Comparison of ENCODE assay signal across 25 mouse cellular contexts in the genomic region with DNA sequence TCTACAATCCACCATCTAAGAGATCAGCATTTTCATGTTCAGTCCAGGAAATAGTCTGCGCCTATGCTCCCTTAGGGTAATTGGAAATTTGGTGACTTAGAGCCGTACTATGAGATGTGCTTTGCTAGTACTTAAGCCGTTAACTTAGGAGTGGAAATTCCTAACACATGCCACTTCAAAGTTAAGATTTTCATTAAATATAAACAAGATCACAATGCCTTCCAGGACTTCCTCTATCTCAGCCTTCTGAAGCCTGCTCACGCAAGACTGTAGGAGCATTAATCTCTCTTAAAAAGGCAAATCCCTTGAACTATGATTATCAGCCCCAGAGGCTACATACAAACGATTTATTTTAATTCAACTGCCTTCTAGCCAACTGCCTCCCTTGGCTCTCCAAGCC.
DNase-seq lines count a peak whose midpoint lies in the region; ATAC-seq lines count a peak whose summit lies in the region.
"Had no signal": no experiment of that assay in that cellular context is flagged by ENCODE, and none has a peak within 500 bp of the region (broad histone marks: within the 10 kb centered on the region; RNA-seq: fewer than 3 reads in every experiment).

No protein-coding gene starts in this region.

- no peak overlapping the region for H3K9ac ChIP-seq in midbrain, embryonic 11.5 days (ENCODE audit: low read length)
- no peak overlapping the region for H3K9ac ChIP-seq in midbrain, embryonic 13.5 days (replicated peaks)
- no peak overlapping the region for H3K9ac ChIP-seq in midbrain, embryonic 16.5 days (ENCODE audit: low read depth, low read length)
- H3K9ac ChIP-seq: embryonic facial prominence, embryonic 15.5 days; forebrain, postnatal 0 days; heart, embryonic 13.5 days; hindbrain, embryonic 14.5 days had no signal

- H3K27ac ChIP-seq in midbrain, embryonic 11.5 days (ENCODE audit: low read depth, low read length) = no peak overlapping the region
- H3K27ac ChIP-seq in midbrain, embryonic 10.5 days (replicated peaks) = no peak overlapping the region
- no peak overlapping the region for H3K27ac ChIP-seq in midbrain, embryonic 13.5 days
- H3K27ac ChIP-seq in midbrain, embryonic 16.5 days (ENCODE audit: low read length) = no peak overlapping the region
- H3K27ac ChIP-seq: embryonic facial prominence, embryonic 15.5 days; gastrocnemius, adult 2 months; heart, embryonic 13.5 days; hindbrain, embryonic 14.5 days; hindbrain, postnatal 0 days had no signal

- ATAC-seq in midbrain, embryonic 11.5 days (ENCODE audit: low FRiP score) = no peak
- peak; percentile 68 for ATAC-seq in midbrain, embryonic 13.5 days
- ATAC-seq in midbrain, embryonic 16.5 days = peak; percentile 78
- ATAC-seq: CD4-positive, CD25-positive, alpha-beta regulatory T cell, adult 4 months; forebrain, embryonic 14.5 days; forebrain, postnatal 0 days; hindbrain, postnatal 0 days; inflammation-experienced regulatory T-cells, adult 6 months had no signal

- WGBS in midbrain, embryonic 11.5 days = 65% methylated on average over 5 of the region's 5 CpGs
- 72% methylated on average over 5 of the region's 5 CpGs for WGBS in midbrain, embryonic 10.5 days
- 51% methylated on average over 5 of the region's 5 CpGs for WGBS in midbrain, embryonic 13.5 days
- 39% methylated on average over 5 of the region's 5 CpGs for WGBS in midbrain, embryonic 16.5 days

- no peaks in the 10 kb centered on the region for H3K36me3 ChIP-seq in midbrain, embryonic 11.5 days (ENCODE audit: control insufficient read depth, insufficient read depth, low read length)
- H3K36me3 ChIP-seq in midbrain, embryonic 10.5 days = no peaks in the 10 kb centered on the region
- no peaks in the 10 kb centered on the region for H3K36me3 ChIP-seq in midbrain, embryonic 13.5 days
- no peaks in the 10 kb centered on the region for H3K36me3 ChIP-seq in midbrain, embryonic 16.5 days (ENCODE audit: control insufficient read depth, insufficient read depth, low read length)
- H3K36me3 ChIP-seq: embryonic facial prominence, embryonic 15.5 days; heart, embryonic 13.5 days had no signal

- DNase-seq in midbrain, embryonic 11.5 days (ENCODE audit: low spot score, missing footprints) = peak; percentile 71
- DNase-seq in midbrain, embryonic 10.5 days (ENCODE audit: low spot score) = no peak
- no peak for DNase-seq in right cerebral cortex, postnatal 25 days
- no peak for DNase-seq in kidney, postnatal 10 days
- DNase-seq: adrenal gland, adult 2 months; adrenal gland, postnatal 14 days; cerebellum, adult 11-12 months; cerebellum, adult 8-10 months; cerebellum, postnatal 10 days; cerebellum, postnatal 36 days; embryo, embryonic 11 days; forebrain, postnatal 0 days; gastrocnemius, adult 2 months; gastrocnemius, postnatal 14 days; heart, adult 11 months; heart, postnatal 14 days had no signal

- no peak overlapping the region for H3K4me3 ChIP-seq in midbrain, embryonic 11.5 days (ENCODE audit: low read depth, low read length)
- H3K4me3 ChIP-seq in midbrain, embryonic 10.5 days = no peak overlapping the region
- no peak overlapping the region for H3K4me3 ChIP-seq in midbrain, embryonic 13.5 days (replicated peaks)
- no peak overlapping the region for H3K4me3 ChIP-seq in midbrain, embryonic 16.5 days (ENCODE audit: low read depth, low read length)
- H3K4me3 ChIP-seq: embryonic facial prominence, embryonic 15.5 days; gastrocnemius, adult 2 months; heart, embryonic 13.5 days had no signal

- no peaks in the 10 kb centered on the region for H3K27me3 ChIP-seq in midbrain, embryonic 11.5 days (ENCODE audit: control insufficient read depth, insufficient read depth, low read length)
- no peaks in the 10 kb centered on the region for H3K27me3 ChIP-seq in midbrain, embryonic 10.5 days (ENCODE audit: low read depth, poor library complexity, severe bottlenecking)
- H3K27me3 ChIP-seq in midbrain, embryonic 13.5 days = no peaks in the 10 kb centered on the region
- H3K27me3 ChIP-seq in midbrain, embryonic 16.5 days (ENCODE audit: control insufficient read depth, insufficient read depth, low read depth, low read length) = no peaks in the 10 kb centered on the region
- H3K27me3 ChIP-seq: embryonic facial prominence, embryonic 15.5 days; heart, embryonic 13.5 days had no signal

- no peaks in the 10 kb centered on the region for H3K4me1 ChIP-seq in midbrain, embryonic 11.5 days (ENCODE audit: control insufficient read depth, insufficient read depth, low read length)
- peaks cover 6% of the 10 kb centered on the region for H3K4me1 ChIP-seq in midbrain, embryonic 10.5 days
- peaks cover 5% of the 10 kb centered on the region; the same call in 1 of the 2 replicates for H3K4me1 ChIP-seq in midbrain, embryonic 13.5 days (replicated peaks)
- H3K4me1 ChIP-seq in midbrain, embryonic 16.5 days (ENCODE audit: control insufficient read depth, insufficient read depth, low read length) = peaks cover 4% of the 10 kb centered on the region; the same call in 1 of the 2 replicates
- H3K4me1 ChIP-seq: heart, embryonic 13.5 days had no signal

- H3K9me3 ChIP-seq in midbrain, embryonic 11.5 days (ENCODE audit: control insufficient read depth, low read length) = no peaks in the 10 kb centered on the region
- no peaks in the 10 kb centered on the region for H3K9me3 ChIP-seq in midbrain, embryonic 10.5 days (replicated peaks)
- no peaks in the 10 kb centered on the region for H3K9me3 ChIP-seq in midbrain, embryonic 13.5 days
- no peaks in the 10 kb centered on the region for H3K9me3 ChIP-seq in midbrain, embryonic 16.5 days (replicated peaks; ENCODE audit: control insufficient read depth, low read length, poor library complexity, severe bottlenecking)
- H3K9me3 ChIP-seq: embryonic facial prominence, embryonic 15.5 days had no signal

- no peak overlapping the region for H3K4me2 ChIP-seq in midbrain, embryonic 11.5 days
- H3K4me2 ChIP-seq in midbrain, embryonic 13.5 days (replicated peaks) = no peak overlapping the region
- no peak overlapping the region for H3K4me2 ChIP-seq in midbrain, embryonic 16.5 days (ENCODE audit: low read length)
- H3K4me2 ChIP-seq: embryonic facial prominence, embryonic 15.5 days; heart, embryonic 13.5 days; hindbrain, embryonic 14.5 days had no signal
